Mouse (Mus musculus) embryonic fibroblast, embryonic 13.5 days (primary cell): Measurements from ENCODE around the gene Gng3.

Experiments used
- CTCF ChIP-seq: IDR thresholded peaks from 2 replicates; pipeline ENCODE4 v1.5.1; 2011; ENCODE audit warnings: mild to moderate bottlenecking, control low read depth, low read length, moderate library complexity, borderline replicate concordance; ENCODE audit not compliant: insufficient read depth
- POLR2A ChIP-seq: IDR thresholded peaks from 2 replicates; pipeline ENCODE4 v1.6.1; 2011; ENCODE audit warnings: low read depth, mild to moderate bottlenecking, control low read depth, low read length, moderate library complexity

- TF ChIP-seq CTCF: no peak
- TF ChIP-seq POLR2A: no peak
Observed at GRCm38 (mm10) chr19:8832971-8833370, 6.0 kb downstream of the Gng3 start.
